Mouse (Mus musculus): ENCODE measurements around the gene Ephb6. TPM values are rescaled to one million over a fixed set of nuclear protein-coding genes. Genes with fewer than 3 reads are reported as not detected.
A peak's percentile ranks its signal among the peaks of the same experiment; 100 is the strongest.

The Ephb6 gene
- polyA plus RNA-seq, 1 experiment, result 5.6 TPM

DNA sequence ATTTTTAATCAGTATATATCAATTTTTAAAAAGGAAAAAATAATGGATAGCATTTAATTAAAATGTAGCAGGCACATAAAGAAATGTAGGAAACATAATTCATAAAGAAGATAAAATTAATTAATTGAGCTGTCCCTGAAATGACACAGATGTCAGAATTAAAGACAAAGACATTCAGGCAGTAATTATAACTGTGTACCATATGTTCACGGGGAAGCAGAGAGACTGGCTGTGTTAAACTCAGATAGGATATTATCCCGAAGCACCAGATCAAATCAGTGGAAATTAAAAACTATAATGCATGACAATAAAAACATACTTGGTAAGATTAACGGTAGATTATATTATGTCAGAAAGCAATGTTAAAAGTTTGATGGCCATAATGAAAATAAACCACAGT, 36.2 kb upstream of the Ephb6 start:
- no peaks in the 10 kb centered on the region for H3K4me1 ChIP-seq (ENCODE audit: control insufficient read depth, insufficient read depth, low read length)
- no peak overlapping the region for H3K4me3 ChIP-seq (ENCODE audit: insufficient read depth, low read length)
- TF ChIP-seq CTCF (IDR thresholded peaks at IDR 0.05; ENCODE audit: borderline replicate concordance, insufficient read depth, low read length), result no peak
- TF ChIP-seq POLR2A (IDR thresholded peaks at IDR 0.05; ENCODE audit: low read depth, low read length), result no peak
- no peak overlapping the region for H3K27ac ChIP-seq (ENCODE audit: insufficient read depth, low read length)

DNA sequence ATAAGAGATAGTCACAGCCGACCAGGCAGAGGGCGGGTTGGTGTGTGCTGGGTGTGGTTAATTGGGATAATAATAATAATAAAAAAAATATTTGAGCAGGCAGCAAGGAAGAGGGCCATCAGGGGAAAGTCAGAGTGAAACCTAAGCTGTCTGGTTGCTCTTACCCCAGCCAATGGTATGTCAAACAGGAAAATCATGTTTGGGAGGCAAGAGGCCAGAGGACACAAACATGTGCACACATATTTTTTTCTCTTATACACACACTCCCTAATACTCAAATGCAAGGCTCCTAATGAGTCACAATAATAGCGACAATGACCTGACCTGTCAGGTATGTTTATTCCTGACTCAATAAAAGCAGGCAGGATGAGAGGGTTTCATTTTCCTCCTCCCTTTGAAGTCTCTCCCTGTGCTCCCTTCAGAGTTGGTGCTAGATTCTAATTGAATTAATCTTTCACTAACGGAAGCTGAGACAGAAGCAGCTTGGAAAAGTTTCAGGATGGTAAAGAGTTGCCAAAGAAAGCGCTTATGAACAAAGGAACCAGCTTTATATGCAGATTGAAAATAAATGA, 28.7 kb upstream of the Ephb6 start:
- H3K27ac ChIP-seq (ENCODE audit: insufficient read depth, low read length), result no peak overlapping the region
- TF ChIP-seq CTCF (IDR thresholded peaks at IDR 0.05; ENCODE audit: borderline replicate concordance, insufficient read depth, low read length) (no peak), POLR2A (IDR thresholded peaks at IDR 0.05; ENCODE audit: low read depth, low read length) (no peak)
- H3K4me1 ChIP-seq (ENCODE audit: control insufficient read depth, insufficient read depth, low read length), result no peaks in the 10 kb centered on the region; the same call in 1 of the 2 replicates
- no peak overlapping the region for H3K4me3 ChIP-seq (ENCODE audit: insufficient read depth, low read length)

DNA sequence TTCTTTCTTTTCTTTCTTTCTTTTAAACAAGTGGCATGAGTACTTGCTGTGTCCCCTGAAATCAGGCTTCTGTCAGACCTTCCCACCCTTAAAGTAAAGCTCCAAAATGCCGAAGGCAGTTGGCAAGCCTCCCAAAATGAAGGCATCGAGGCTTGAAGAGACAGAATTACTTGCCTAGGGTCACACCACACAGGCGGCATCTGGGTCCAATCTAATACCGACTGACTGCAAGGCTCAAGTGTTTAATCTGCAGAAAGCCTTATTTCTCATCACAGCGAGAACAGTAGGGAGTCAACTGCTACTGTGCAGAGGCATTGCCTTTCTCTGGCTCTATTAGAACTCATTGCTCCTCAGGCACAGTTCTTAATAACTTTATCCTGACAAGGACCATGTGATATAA, 28.0 kb upstream of the Ephb6 start:
- Histone ChIP-seq H3K27ac (ENCODE audit: insufficient read depth, low read length) (no peak overlapping the region), H3K4me3 (ENCODE audit: insufficient read depth, low read length) (no peak overlapping the region), H3K4me1 (ENCODE audit: control insufficient read depth, insufficient read depth, low read length) (no peaks in the 10 kb centered on the region; the same call in 1 of the 2 replicates)
- TF ChIP-seq CTCF (IDR thresholded peaks at IDR 0.05; ENCODE audit: borderline replicate concordance, insufficient read depth, low read length) (no peak), POLR2A (IDR thresholded peaks at IDR 0.05; ENCODE audit: low read depth, low read length) (no peak)

DNA sequence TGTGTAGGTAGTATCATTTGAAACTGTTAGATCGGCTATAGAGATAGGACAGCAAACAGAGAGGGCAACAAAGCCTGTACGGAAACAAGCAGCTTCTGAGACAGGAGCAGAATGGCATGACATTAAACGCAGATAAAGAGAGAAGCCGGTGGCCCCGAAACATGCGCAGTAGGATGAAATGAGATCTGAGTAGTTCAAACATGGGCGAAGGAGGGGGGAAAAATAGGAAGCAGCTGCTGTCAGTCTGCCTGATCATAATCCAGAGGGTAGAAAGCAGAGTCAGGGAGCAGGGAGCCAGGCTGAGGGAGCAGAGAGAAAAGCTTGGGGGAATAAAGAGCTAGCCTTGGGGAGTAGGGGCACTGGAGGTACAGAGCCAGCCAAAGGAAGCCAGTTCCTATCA, 24.0 kb upstream of the Ephb6 start:
- TF ChIP-seq POLR2A (IDR thresholded peaks at IDR 0.05; ENCODE audit: low read depth, low read length), result no peak
- no peak for TF ChIP-seq CTCF (IDR thresholded peaks at IDR 0.05; ENCODE audit: borderline replicate concordance, insufficient read depth, low read length)
- H3K27ac ChIP-seq (ENCODE audit: insufficient read depth, low read length), result no peak overlapping the region
- H3K4me3 ChIP-seq (ENCODE audit: insufficient read depth, low read length), result no peak overlapping the region
- no peaks in the 10 kb centered on the region; the same call in 1 of the 2 replicates for H3K4me1 ChIP-seq (ENCODE audit: control insufficient read depth, insufficient read depth, low read length)

DNA sequence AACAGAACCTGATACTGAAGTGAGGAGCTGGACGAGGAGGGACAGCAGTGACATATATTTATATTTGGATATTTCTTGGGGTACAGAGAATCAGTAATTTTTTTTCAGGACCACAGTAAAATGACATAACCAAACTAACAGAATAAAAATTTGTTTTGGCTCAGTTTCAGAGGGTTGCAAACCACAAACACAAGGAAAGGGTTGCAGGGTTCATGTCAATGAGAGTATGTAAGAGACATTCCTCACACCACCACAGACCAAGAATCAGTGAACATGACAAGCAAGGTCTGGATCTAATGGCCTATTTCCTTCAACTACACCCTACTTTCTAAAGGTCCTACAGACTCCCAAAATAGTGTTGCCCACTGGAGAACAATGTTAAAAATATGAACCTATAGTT, 23.1 kb upstream of the Ephb6 start:
- Histone ChIP-seq H3K4me3 (ENCODE audit: insufficient read depth, low read length) (no peak overlapping the region), H3K4me1 (ENCODE audit: control insufficient read depth, insufficient read depth, low read length) (no peaks in the 10 kb centered on the region), H3K27ac (ENCODE audit: insufficient read depth, low read length) (no peak overlapping the region)
- TF ChIP-seq CTCF (IDR thresholded peaks at IDR 0.05; ENCODE audit: borderline replicate concordance, insufficient read depth, low read length) (no peak), POLR2A (IDR thresholded peaks at IDR 0.05; ENCODE audit: low read depth, low read length) (no peak)

DNA sequence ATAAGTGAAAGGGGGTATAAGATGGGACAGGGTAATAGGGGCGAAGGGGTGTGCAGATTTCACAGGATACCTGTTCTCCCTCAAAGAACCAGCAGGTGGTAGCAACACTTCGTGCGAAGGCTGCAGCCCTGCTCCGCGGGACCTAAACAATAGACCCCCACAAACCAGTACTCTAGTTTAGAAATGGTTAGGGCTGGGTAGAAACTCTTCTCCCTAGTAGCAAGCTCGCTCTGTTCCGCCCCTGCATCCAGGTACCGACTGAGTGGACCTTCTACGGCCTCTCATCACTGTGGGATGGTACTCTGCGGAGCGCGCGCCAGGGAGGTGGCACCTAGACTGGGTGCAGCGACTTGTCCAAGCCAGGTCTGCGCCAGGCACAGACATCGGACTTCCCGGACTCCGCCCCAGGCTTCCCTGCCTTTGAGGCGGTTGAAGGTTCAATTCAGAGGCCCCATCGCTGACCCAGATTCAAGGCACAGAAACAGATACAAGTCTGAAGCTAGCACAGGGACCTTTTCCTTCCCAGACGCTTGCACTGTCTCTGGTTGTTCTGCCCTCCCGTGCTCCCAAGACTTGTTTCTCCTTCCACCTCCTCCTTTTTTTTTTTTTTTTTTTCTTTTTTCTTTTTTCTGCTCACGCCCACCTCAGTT, 756 bp upstream of the Ephb6 start:
- TF ChIP-seq POLR2A (IDR thresholded peaks at IDR 0.05; ENCODE audit: low read depth, low read length) (no peak), CTCF (IDR thresholded peaks at IDR 0.05; ENCODE audit: borderline replicate concordance, insufficient read depth, low read length) (peak; percentile 69; the same call in 1 of the 2 replicates)
- H3K27ac ChIP-seq (ENCODE audit: insufficient read depth, low read length), result no peak overlapping the region

DNA sequence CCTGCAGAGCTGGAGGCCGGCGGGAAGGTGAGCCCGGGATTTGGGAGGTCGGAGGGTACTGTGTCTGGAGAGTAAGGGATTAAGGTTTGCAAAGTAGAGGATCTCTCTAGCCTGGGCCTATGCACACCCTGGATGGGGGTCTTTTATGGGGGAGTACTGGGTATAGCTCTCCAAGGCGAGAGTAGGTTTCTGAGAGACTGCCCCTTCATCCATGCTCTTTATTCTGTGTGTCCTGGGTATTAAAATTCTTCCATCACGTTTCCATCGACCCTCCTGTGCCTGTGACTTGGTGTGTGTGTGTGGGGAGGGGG, 467 bp downstream of the Ephb6 start:
- peak overlapping the region; percentile 59 for H3K4me3 ChIP-seq (ENCODE audit: insufficient read depth, low read length)
- H3K4me1 ChIP-seq (ENCODE audit: control insufficient read depth, insufficient read depth, low read length), result no peaks in the 10 kb centered on the region; the same call in 1 of the 2 replicates
- no peak overlapping the region for H3K27ac ChIP-seq (ENCODE audit: insufficient read depth, low read length)
- no peak for TF ChIP-seq POLR2A (IDR thresholded peaks at IDR 0.05; ENCODE audit: low read depth, low read length)
- no peak for TF ChIP-seq CTCF (IDR thresholded peaks at IDR 0.05; ENCODE audit: borderline replicate concordance, insufficient read depth, low read length)

More for the DNA sequence above, 756 bp upstream of the Ephb6 start:
- Histone ChIP-seq H3K4me1 (ENCODE audit: control insufficient read depth, insufficient read depth, low read length) (no peaks in the 10 kb centered on the region), H3K4me3 (ENCODE audit: insufficient read depth, low read length) (peak overlapping the region; percentile 59)

DNA sequence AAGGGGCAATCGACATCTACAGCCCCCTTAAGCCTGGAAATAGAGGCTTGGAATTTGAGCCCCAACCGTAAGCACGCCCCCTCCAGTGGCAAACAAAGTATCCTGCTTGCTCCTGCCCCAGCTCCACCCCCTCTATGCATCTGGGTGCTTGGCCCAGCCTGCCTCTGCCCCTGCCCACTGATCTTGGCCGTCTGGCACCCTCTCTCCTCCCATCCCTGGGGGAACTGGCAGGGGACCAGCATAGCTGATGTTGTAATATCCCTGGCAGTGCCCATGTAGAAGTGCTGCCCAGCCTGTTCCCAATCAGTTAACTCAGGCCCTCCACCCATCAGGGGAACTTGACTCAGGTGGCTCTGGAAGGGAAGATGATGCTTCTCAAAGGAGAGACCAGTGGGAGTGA, 932 bp downstream of the Ephb6 start:
- TF ChIP-seq CTCF (IDR thresholded peaks at IDR 0.05; ENCODE audit: borderline replicate concordance, insufficient read depth, low read length), result no peak
- Histone ChIP-seq H3K4me1 (ENCODE audit: control insufficient read depth, insufficient read depth, low read length) (no peaks in the 10 kb centered on the region; the same call in 1 of the 2 replicates), H3K27ac (ENCODE audit: insufficient read depth, low read length) (no peak overlapping the region), H3K4me3 (ENCODE audit: insufficient read depth, low read length) (peak overlapping the region; percentile 59; the same call in 1 of the 2 replicates)

DNA sequence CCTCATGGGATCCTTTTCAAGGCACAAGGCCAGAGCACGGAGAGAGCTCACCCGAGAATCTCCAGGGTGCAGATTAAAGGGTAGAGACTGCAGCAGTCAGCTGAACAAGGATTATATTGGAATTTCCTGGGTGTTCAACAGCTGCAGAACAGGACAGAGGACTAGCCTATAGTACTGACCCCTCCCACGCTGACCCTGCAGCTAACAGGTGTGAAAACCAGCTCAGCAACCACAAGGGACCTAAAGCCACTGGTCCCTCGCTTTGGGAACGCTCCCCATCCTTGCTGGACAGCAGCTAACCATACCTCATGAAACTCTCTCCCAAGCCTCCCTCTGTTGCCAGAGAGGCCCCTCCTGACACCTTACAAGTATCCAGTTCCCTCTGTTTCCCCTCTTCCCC, 2.4 kb downstream of the Ephb6 start:
- no peak for TF ChIP-seq POLR2A (IDR thresholded peaks at IDR 0.05; ENCODE audit: low read depth, low read length)
- no peak for TF ChIP-seq CTCF (IDR thresholded peaks at IDR 0.05; ENCODE audit: borderline replicate concordance, insufficient read depth, low read length)
- no peak overlapping the region for H3K27ac ChIP-seq (ENCODE audit: insufficient read depth, low read length)
- no peak overlapping the region for H3K4me3 ChIP-seq (ENCODE audit: insufficient read depth, low read length)
- H3K4me1 ChIP-seq (ENCODE audit: control insufficient read depth, insufficient read depth, low read length), result no peaks in the 10 kb centered on the region; the same call in 1 of the 2 replicates

DNA sequence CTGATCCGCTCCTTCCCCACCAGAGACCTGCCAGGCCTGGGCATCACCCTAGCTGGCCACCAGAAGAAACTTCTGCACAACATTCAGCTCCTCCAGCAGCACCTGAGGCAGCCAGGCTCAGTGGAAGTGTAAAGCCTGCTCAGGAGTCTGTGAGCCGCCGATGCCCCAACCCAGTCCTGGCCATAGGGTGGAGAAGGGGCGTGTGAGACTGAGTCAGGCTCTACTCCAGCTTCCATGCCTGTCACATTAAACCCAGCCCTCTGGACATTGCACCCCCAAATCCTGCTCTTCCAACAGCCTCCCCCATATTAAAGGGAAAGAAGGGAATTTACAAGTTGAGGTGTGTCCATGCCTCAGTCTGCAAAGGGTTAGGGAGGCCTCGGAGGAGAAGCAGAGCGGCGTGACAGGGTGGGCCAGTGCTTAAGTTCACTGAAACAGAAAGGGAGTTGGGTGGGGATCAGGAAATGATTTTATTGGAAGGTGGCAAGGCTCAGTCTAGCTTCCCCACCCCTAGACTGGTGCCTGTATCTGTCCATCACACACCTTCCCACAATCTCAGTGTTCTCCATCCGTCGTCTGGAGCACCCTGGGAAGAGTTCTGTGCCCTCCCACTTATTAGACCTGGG, 15.0 kb downstream of the Ephb6 start:
- Histone ChIP-seq H3K4me3 (ENCODE audit: insufficient read depth, low read length) (no peak overlapping the region), H3K27ac (ENCODE audit: insufficient read depth, low read length) (no peak overlapping the region), H3K4me1 (ENCODE audit: control insufficient read depth, insufficient read depth, low read length) (no peaks in the 10 kb centered on the region)
- no peak for TF ChIP-seq POLR2A (IDR thresholded peaks at IDR 0.05; ENCODE audit: low read depth, low read length)
- no peak for TF ChIP-seq CTCF (IDR thresholded peaks at IDR 0.05; ENCODE audit: borderline replicate concordance, insufficient read depth, low read length)

Measured in embryonic fibroblast, embryonic 13.5 days (primary cell).